Mouse (Mus musculus) erythroblast, embryonic 14.5 days (primary cell): ENCODE measurements around the gene Npnt.

Experiments used
- GATA1 ChIP-seq: IDR thresholded peaks from 2 replicates; pipeline ENCODE4 v1.6.1; 2012; ENCODE audit warnings: low read length, inconsistent platforms, mixed read lengths
- TAL1 ChIP-seq: IDR thresholded peaks from 3 replicates; pipeline ENCODE4 v1.6.1; 2012; ENCODE audit warnings: low read length, inconsistent platforms, mixed read lengths

- TF ChIP-seq GATA1 (no peak), TAL1 (no peak)
Measured at GRCm38 (mm10) chr3:132949380-132949790, 706 bp downstream of the Npnt start.
